Mouse (Mus musculus) CD4-positive, CD25-positive, alpha-beta regulatory T cell, adult 9 weeks (primary cell): ENCODE data around the gene Gm5142. TPM values are rescaled to one million over a fixed set of nuclear protein-coding genes. Genes with fewer than 3 reads are reported as not detected.

Experiments
- polyA plus RNA-seq: library from polyadenylated mRNA; unstranded; fragments of 100-300 nt; shearing (Covaris generic); gene quantifications from one replicate; pipeline ENCODE4 v1.2.1, GENCODE M21; 2017

Gene Gm5142
- not detected for polyA plus RNA-seq

GRCm38 (mm10) chr14:59178649-59179048 is at the start of gene Gm5142:
Gm5142 (minus strand) TSS chr14:59178749.

GRCm38 (mm10) chr14:59200711-59201603 is 22.4 kb upstream of the Gm5142 start, which contains the start of gene Rcbtb1:
Rcbtb1 (plus strand) TSS chr14:59201209.

GRCm38 (mm10) chr14:59142793-59143192 is 35.8 kb downstream of the Gm5142 start, which contains the start of gene 1700129C05Rik:
1700129C05Rik (minus strand) TSS chr14:59142893.

Other genes with a start within 250 kb of the Gm5142 start
- gene 1700129C05Rik, start 35.9 kb downstream of the Gm5142 start, polyA plus RNA-seq = not detected
- gene Rcbtb1, start 22.5 kb upstream of the Gm5142 start, polyA plus RNA-seq = 26.6 TPM
- 9.4 TPM for gene Gm6904, start 81.5 kb upstream of the Gm5142 start, polyA plus RNA-seq
- gene Phf11a, start 118.8 kb upstream of the Gm5142 start, polyA plus RNA-seq = 46.1 TPM
- gene Phf11b, start 162.6 kb upstream of the Gm5142 start, polyA plus RNA-seq = 201 TPM
- 17.4 TPM for gene Phf11d, start 186.7 kb upstream of the Gm5142 start, polyA plus RNA-seq
- gene Phf11c, start 216.6 kb upstream of the Gm5142 start, polyA plus RNA-seq = 27.4 TPM